ENCODE assay signal across 9 mouse cellular contexts in genomic region chr16:32814539-32814938, GRCm38 (mm10). TPM values are rescaled to one million over a fixed set of nuclear protein-coding genes. Genes with fewer than 3 reads are reported as not detected.
DNase-seq lines count a peak whose midpoint lies in the region; ATAC-seq and TF ChIP-seq lines count a peak whose summit lies in the region.
"Had no signal": no experiment of that assay in that cellular context is flagged by ENCODE, and none has a peak within 500 bp of the region (broad histone marks: within the 10 kb centered on the region; RNA-seq: fewer than 3 reads in every experiment).

No protein-coding gene starts in this region.

- no peak for TF ChIP-seq CTCF in layer of hippocampus, adult 2 months (conservative IDR thresholded peaks at IDR 0.05)

- peak overlapping the region; percentile 6 for H3K9ac ChIP-seq in forebrain, embryonic 15.5 days (replicated peaks)
- peak overlapping the region; percentile 46; the same call in 1 of the 2 replicates for H3K9ac ChIP-seq in hindbrain, embryonic 12.5 days
- no peak overlapping the region; the same call in 1 of the 2 replicates for H3K9ac ChIP-seq in limb, embryonic 12.5 days (replicated peaks)
- peak overlapping the region; percentile 28; the same call in 1 of the 2 replicates for H3K9ac ChIP-seq in midbrain, embryonic 12.5 days (replicated peaks)

- H3K4me2 ChIP-seq in forebrain, embryonic 15.5 days (replicated peaks) = peak overlapping the region; percentile 52
- peak overlapping the region; percentile 44 for H3K4me2 ChIP-seq in hindbrain, embryonic 12.5 days (replicated peaks)
- peak overlapping the region; percentile 57 for H3K4me2 ChIP-seq in limb, embryonic 12.5 days
- peak overlapping the region; percentile 52 for H3K4me2 ChIP-seq in midbrain, embryonic 12.5 days (replicated peaks)

- no peak overlapping the region for H3K27ac ChIP-seq in layer of hippocampus, adult 2 months
- H3K27ac ChIP-seq in forebrain, embryonic 15.5 days (replicated peaks) = no peak overlapping the region
- no peak overlapping the region for H3K27ac ChIP-seq in hindbrain, embryonic 12.5 days
- H3K27ac ChIP-seq in limb, embryonic 12.5 days = no peak overlapping the region; the same call in 1 of the 2 replicates
- no peak overlapping the region for H3K27ac ChIP-seq in midbrain, embryonic 12.5 days (replicated peaks)

- DNase-seq in layer of hippocampus, adult 2 months (ENCODE audit: low spot score in 2 of 2) = no peak
- DNase-seq in layer of hippocampus, adult 9-10 months (ENCODE audit: low spot score) = no peak
- peak; percentile 27 for DNase-seq in cerebellum, adult 11 months
- peak; percentile 14 to 15 for DNase-seq in thymus, adult 18-20 months

- 0 out of 2 replicates have a peak, but pooled peaks have one; percentile 35 for ATAC-seq in forebrain, embryonic 15.5 days (replicated peaks)
- ATAC-seq in hindbrain, embryonic 12.5 days (ENCODE audit: low FRiP score) = no peak
- no peak for ATAC-seq in limb, embryonic 12.5 days (ENCODE audit: insufficient number of reproducible peaks, insufficient read depth, low FRiP score, low TSS enrichment, low read depth)
- ATAC-seq in midbrain, embryonic 12.5 days (ENCODE audit: low FRiP score, low read depth) = no peak
- ATAC-seq: Patski had no signal

- H3K4me1 ChIP-seq in forebrain, embryonic 15.5 days = peaks cover 11% of the 10 kb centered on the region
- peaks cover 12% of the 10 kb centered on the region for H3K4me1 ChIP-seq in hindbrain, embryonic 12.5 days
- H3K4me1 ChIP-seq in limb, embryonic 12.5 days (replicated peaks) = peaks cover 19% of the 10 kb centered on the region
- H3K4me1 ChIP-seq in midbrain, embryonic 12.5 days = peaks cover 11% of the 10 kb centered on the region

- H3K36me3 ChIP-seq in forebrain, embryonic 15.5 days = no peaks in the 10 kb centered on the region
- no peaks in the 10 kb centered on the region for H3K36me3 ChIP-seq in hindbrain, embryonic 12.5 days
- H3K36me3 ChIP-seq in limb, embryonic 12.5 days = no peaks in the 10 kb centered on the region
- no peaks in the 10 kb centered on the region for H3K36me3 ChIP-seq in midbrain, embryonic 12.5 days

- no peaks in the 10 kb centered on the region for H3K9me3 ChIP-seq in forebrain, embryonic 15.5 days
- no peaks in the 10 kb centered on the region for H3K9me3 ChIP-seq in hindbrain, embryonic 12.5 days (replicated peaks)
- no peaks in the 10 kb centered on the region for H3K9me3 ChIP-seq in limb, embryonic 12.5 days
- H3K9me3 ChIP-seq in midbrain, embryonic 12.5 days = no peaks in the 10 kb centered on the region

- H3K4me3 ChIP-seq in layer of hippocampus, adult 2 months = peak overlapping the region; percentile 40
- H3K4me3 ChIP-seq in forebrain, embryonic 15.5 days = peak overlapping the region; percentile 37
- H3K4me3 ChIP-seq in hindbrain, embryonic 12.5 days = peak overlapping the region; percentile 19
- H3K4me3 ChIP-seq in limb, embryonic 12.5 days (replicated peaks) = peak overlapping the region; percentile 28
- peak overlapping the region; percentile 29 for H3K4me3 ChIP-seq in midbrain, embryonic 12.5 days

- WGBS in forebrain, embryonic 15.5 days = 29% methylated on average over 14 of the region's 14 CpGs
- 30% methylated on average over 14 of the region's 14 CpGs for WGBS in hindbrain, embryonic 12.5 days
- WGBS in limb, embryonic 12.5 days = 23% methylated on average over 14 of the region's 14 CpGs
- 32% methylated on average over 14 of the region's 14 CpGs for WGBS in midbrain, embryonic 12.5 days

- H3K27me3 ChIP-seq in forebrain, embryonic 15.5 days = no peaks in the 10 kb centered on the region
- H3K27me3 ChIP-seq in hindbrain, embryonic 12.5 days = no peaks in the 10 kb centered on the region; the same call in 1 of the 2 replicates
- no peaks in the 10 kb centered on the region for H3K27me3 ChIP-seq in limb, embryonic 12.5 days
- H3K27me3 ChIP-seq in midbrain, embryonic 12.5 days = peaks cover 7% of the 10 kb centered on the region; the same call in 1 of the 2 replicates
- H3K27me3 ChIP-seq: Patski had no signal

RNA-seq across cellular contexts. Expression of gene Smbd1, which starts 4.3 kb away (rescaled TPM):
- total RNA-seq in layer of hippocampus, adult 2 months (2021) = not detected
- not detected in 2 replicates for polyA plus RNA-seq in forebrain, embryonic 15.5 days (2015; fragmentation: Nextera tagmentation; extraction: Ambion mirVana)
- polyA plus RNA-seq in hindbrain, embryonic 12.5 days (2016; fragmentation: Nextera tagmentation; extraction: Ambion mirVana) = not detected in 2 replicates
- polyA plus RNA-seq in limb, embryonic 12.5 days (2016; fragmentation: Nextera tagmentation; extraction: Ambion mirVana) = not detected in 2 replicates
- polyA plus RNA-seq in midbrain, embryonic 12.5 days (2016; fragmentation: Nextera tagmentation; extraction: Ambion mirVana) = not detected in 2 replicates
- polyA plus RNA-seq: Patski had no signal

RNA-seq across cellular contexts. Expression of gene Muc20, which starts 17.3 kb away (rescaled TPM):
- not detected for total RNA-seq in layer of hippocampus, adult 2 months (2021)
- not detected in 2 replicates for polyA plus RNA-seq in forebrain, embryonic 15.5 days (2015; fragmentation: Nextera tagmentation; extraction: Ambion mirVana)
- polyA plus RNA-seq in hindbrain, embryonic 12.5 days (2016; fragmentation: Nextera tagmentation; extraction: Ambion mirVana) = 0.06 and 0.13 TPM in 2 replicates
- polyA plus RNA-seq in limb, embryonic 12.5 days (2016; fragmentation: Nextera tagmentation; extraction: Ambion mirVana) = not detected in 2 replicates
- polyA plus RNA-seq in midbrain, embryonic 12.5 days (2016; fragmentation: Nextera tagmentation; extraction: Ambion mirVana) = not detected in 2 replicates

Comparison
In these comparisons a context has a peak if more than half of its experiments do, and no peak if none do; other contexts are left out.
1. DNase-seq: peak in cerebellum, adult 11 months (single experiment) and thymus, adult 18-20 months (2 of 2); none in layer of hippocampus, adult 2 months (0 of 2) and layer of hippocampus, adult 9-10 months (single experiment).
2. Peak in every context shown above with its lines, with median percentiles within 50 percentile points of each other: H3K4me3 ChIP-seq and H3K4me2 ChIP-seq.